Mouse (Mus musculus) lung, postnatal 0 days (tissue): Measurements from ENCODE around the gene Trak1.
"Not testable (repeated sequence)": the region's sequence is repeated elsewhere in the genome, so short reads cannot be mapped to it uniquely, and the experiment has no call there.

ENCODE experiments used
- CTCF ChIP-seq: IDR thresholded peaks from 2 replicates; pipeline ENCODE4 v1.5.1; 2016; ENCODE audit warnings: antibody characterized with exemption, mild to moderate bottlenecking
- EP300 ChIP-seq: IDR thresholded peaks from 2 replicates; pipeline ENCODE4 v1.6.1; 2016; ENCODE audit warnings: antibody characterized with exemption, mild to moderate bottlenecking, control low read depth

DNA sequence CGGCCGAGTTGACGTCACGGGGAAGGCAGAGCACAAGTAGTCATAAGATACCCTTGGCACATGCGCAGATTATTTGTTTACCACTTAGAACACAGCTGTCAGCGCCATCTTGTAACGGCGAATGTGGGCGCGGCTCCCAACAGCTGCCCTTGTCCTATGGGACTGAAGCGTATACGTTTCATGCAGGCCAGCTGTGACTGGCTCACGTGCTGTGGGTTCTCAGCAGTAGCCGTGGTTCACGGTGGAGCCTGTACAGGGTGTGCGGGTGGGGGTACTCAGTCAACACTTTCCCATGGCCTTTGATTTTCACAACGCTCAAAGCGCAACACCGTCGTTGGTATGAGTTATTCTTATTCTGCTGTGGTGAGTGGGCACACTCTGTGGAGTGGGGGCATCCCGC, 31.0 kb downstream of the Trak1 start:
- not testable (repeated sequence) for TF ChIP-seq CTCF, EP300
